Mouse (Mus musculus) G1E (cell line): ENCODE measurements around the gene Gm13119.

Source experiments
- CTCF ChIP-seq: IDR thresholded peaks from 2 replicates; pipeline ENCODE4 v1.5.1; 2012; ENCODE audit warnings: low read depth, low read length, inconsistent platforms, mixed read lengths
- GATA1 ChIP-seq: IDR thresholded peaks from 2 replicates; pipeline ENCODE4 v1.6.1; 2012; ENCODE audit warnings: borderline replicate concordance, low read length, inconsistent platforms, mixed read lengths
- GATA2 ChIP-seq: IDR thresholded peaks from 2 replicates; pipeline ENCODE4 v1.6.1; 2012; ENCODE audit warnings: low read depth, low read length, inconsistent platforms, borderline replicate concordance
- POLR2AphosphoS5 ChIP-seq: IDR thresholded peaks from 2 replicates; pipeline ENCODE4 v1.6.1; 2012; ENCODE audit warnings: low read depth, low read length, inconsistent platforms; ENCODE audit not compliant: insufficient replicate concordance
- TAL1 ChIP-seq: conservative IDR thresholded peaks from 2 replicates; pipeline ENCODE4 v1.6.1; 2012; ENCODE audit warnings: low read depth, low read length, inconsistent platforms, mixed read lengths

DNA sequence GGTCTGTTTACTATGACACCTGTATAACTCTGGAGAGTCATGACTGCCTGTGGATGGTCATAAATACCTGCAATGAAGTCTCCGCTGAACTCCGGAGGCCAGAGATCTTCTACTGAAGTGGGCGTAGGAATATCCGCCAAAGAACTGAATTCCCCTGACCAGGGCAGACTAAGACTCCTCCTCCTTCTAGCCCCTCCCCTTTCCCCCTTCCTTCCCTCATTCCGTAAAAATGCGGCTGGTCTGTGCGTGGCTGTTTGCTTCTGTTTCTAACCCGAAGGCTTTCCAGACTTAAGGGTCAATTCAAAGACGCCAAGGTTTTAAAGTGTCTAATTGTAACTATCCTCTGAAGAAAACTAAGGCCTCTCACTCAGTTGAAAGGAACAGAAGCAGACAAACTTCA is 50.5 kb downstream of the Gm13119 start, which contains the start of gene Pramef12:
- TF ChIP-seq GATA1, result no peak
- TF ChIP-seq TAL1, result no peak
- no peak for TF ChIP-seq CTCF
- no peak for TF ChIP-seq GATA2
- no peak for TF ChIP-seq POLR2AphosphoS5
